Mouse (Mus musculus) CD4-positive, CD25-positive, alpha-beta regulatory T cell, adult 2 months (primary cell): ENCODE measurements around the gene Trim46.

Experiments
- DNase-seq: peaks from one replicate; pipeline ENCODE4 v3.0.0-alpha.2; 2012; ENCODE audit warnings: low read depth, low spot score

Gene Trim46

DNA sequence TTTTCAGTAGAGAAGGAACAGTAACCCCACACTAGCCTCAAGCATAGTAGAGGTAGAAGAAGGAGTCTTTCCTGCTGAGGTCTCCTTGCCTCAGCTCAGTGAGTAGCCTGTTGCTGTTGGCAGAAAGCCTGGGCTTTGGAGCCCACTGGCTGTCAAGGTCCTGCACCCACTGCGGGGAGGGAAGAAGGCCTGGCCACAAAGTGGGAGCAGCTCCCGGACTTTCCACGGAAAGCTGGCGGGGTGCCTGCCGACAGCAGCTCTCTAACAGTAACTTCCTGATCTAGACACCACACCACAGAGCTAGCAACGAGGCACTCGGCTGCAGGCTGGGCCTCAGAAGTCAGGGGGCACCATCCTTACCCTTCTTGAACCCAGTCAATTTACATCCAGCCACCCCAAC, 35.4 kb downstream of the Trim46 start:
- DNase-seq: no peak

DNA sequence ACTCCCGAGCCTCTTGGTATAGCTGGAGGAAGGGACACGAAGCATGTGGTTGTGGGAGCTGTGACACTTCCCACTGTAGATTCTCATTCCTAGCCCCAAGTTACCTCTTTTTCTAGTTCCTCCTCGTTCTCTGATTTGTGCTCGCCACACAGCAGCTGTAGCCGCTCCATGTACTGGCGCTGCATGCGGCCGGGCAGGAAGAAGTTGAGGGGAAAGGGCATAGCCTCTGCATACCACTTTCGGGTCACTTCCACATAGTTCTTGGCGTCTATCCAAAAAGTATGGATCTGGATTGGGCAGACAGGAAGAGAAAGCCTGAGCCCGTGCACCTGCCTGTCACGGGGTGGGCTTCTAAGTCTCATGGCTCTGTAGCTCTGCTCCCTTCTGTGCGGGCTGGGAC, 35.9 kb downstream of the Trim46 start:
- DNase-seq: no peak

DNA sequence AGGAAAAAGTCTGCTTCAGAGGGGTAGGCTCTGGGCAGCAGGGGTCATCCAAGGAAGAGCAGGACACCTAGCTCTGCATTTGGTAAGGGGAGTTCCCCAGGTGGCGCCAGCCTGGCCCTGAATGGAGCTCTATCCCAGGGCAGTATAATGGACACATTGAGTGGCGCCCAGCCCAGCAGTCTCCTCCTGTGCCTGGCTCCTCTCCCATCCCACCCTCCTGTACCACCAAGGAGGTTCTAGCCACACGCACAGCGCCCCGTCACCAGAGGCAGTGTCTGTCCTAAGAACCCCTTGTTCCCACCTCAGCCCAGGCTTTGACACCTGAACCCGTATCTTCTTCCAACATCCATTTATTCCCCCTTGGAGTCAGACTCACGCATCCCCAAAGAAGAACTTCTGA, 36.4 kb downstream of the Trim46 start:
- no peak for DNase-seq

DNA sequence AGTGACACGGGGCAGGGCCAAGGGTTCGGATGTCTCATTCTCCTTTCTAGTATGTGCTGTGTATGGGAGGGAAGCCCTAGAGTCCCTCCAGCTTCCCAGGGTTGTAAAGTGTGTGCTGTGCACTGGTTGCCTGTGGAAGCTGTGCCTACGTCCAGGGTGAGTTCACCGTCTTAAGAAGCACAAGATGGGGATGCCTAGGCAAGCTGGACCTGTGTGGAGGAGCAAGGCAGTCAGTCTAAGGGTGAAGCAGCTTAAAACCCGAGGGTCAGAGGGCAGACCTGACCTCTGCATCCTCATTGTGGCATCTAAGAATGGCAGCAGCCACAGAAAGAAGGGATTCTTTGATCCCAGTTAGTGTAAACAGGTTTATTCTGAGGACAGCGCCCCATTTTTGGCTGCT, 37.4 kb downstream of the Trim46 start:
- DNase-seq: no peak

DNA sequence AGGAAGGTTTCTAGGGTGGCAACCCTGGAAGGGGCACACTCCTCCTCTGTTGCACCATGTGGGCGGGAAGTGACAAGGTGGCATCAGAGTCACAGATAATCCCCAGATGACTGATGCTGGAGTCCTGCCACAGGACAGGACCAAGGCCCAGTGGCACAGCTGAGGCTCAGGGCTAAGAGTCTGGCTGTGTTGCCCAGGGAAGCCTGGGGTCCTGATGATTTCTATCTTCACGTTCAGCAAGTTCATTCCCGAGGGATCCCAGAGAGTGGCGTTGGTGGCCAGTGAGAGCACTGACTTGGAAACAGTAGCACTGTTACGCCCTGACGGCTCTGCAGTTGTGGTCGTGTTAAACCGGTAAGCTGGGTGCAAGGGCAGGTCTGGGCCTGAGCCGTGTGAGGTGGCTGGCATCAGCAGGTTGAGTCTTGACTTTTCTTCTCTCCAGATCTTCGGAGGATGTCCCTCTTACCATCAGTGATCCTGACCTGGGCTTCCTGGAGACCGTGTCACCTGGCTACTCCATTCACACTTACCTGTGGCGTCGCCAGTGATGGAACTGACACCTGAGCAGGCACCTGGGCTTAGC, 37.9 kb downstream of the Trim46 start:
- no peak for DNase-seq

DNA sequence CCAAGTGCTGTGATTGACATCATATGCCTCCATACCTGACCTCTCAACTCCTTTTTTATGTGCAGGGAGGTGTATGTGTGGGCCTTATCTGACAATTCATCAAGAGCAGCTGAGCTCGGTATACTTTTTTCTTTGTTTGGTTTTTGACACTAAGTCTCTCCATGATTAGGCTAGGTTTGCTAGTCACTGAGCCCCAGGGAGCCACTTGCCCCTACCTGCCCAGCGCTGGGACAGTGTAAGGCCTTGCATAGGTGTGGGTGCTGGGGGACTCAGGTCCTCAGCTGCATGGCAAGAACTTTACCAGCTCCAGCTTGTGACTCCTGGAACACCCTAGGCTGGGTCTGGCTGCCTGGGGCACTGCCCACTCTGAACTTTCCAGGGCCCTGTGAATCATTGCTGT, 39.4 kb downstream of the Trim46 start:
- DNase-seq: no peak

DNA sequence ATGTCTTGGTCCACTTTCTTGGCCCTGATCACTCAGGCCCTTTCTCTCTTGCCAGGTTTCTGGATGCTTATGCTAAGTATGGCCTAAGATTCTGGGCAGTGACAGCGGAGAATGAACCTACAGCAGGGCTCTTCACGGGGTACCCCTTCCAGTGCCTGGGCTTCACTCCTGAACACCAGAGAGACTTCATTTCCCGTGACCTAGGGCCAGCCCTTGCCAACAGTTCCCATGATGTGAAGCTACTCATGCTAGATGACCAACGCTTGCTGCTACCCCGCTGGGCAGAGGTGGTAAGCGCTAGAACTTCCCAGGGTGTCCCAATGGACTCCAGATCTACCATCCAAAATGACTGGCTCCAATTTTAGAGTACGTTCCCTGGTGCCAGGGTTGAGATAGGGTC, 40.0 kb downstream of the Trim46 start:
- no peak for DNase-seq

DNA sequence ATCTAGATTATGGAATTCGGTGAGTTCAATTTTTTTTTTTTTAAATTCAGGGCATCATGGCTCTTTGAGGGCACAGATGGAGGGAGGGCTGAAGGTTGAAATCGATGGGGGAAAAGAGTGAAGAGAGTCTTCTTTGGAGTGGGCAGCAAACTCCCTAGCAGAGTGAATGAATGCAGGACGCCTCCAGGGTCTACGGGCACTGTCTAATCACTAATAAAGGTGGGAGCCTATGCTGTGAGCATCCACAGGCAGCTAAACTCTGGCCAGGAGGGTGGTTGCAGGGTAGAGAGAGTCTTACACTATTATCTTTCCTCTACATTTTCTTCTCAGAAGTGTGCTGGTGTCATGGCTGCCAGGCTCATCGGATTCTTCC, 43.0 kb downstream of the Trim46 start:
- DNase-seq: no peak

DNA sequence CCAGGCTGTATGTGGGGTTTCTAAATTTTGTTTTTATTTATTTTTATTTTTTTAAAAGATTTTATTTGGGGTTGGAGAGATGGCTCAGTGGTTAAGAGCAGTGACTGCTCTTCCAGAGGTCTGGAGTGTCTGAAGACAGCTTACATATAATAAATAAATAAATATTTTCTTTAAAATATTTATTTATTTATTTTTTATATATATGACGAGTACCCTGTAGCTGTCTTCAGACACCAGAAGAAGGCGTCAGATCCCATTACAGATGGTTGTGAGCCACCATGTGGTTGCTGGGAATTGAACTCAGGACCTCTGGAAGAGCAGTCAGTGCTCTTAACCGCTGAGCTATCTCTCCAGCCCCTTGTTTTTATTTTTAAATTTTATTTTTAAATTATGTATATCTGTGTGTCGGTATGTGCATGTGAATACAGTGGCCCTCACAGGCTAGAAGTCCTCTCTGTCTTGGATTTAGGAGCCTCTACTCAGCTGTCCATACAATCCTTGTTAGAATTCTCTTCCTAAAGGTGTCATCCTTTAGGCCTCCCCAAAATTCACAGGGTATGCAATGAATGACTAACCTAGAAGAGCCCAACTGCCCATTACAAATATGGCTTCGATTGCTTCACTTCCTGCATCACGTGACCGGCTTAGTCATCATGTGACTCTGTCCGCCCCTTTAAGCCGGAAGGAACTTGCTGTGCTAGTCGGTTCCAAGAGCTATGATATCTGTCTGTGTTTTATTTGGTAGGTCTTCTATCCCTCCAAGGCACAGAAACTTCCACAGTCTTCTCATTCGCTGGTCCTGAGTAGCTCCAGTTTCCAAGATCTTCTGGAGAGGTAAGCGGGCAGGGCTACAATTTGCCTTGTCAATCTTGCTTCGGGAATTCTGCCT, 43.6 kb downstream of the Trim46 start, which contains the start of gene Gba:
Gba (plus strand) TSS at position 676 of the 889 bp plus-strand sequence.
- DNase-seq: peak; percentile 94

DNA sequence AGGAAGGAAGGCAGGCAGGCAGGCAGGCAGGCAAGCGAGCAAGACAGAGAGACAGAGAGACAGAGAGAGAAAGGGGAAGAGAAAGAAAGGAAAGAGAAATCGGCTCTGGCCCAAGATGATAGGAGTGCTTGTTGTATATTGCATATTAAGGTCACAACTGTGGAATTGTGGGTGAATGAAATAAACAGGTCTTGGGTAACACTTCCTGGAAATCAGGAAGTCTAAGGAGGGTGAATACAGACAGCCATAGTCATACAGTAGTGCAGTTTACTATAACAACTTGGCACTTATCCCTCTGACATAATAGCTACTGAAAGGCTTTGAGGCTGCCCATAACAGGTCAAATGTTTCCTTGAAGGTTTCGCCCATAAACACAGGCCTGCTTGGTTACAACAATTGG, 46.3 kb downstream of the Trim46 start:
- DNase-seq: no peak

DNA sequence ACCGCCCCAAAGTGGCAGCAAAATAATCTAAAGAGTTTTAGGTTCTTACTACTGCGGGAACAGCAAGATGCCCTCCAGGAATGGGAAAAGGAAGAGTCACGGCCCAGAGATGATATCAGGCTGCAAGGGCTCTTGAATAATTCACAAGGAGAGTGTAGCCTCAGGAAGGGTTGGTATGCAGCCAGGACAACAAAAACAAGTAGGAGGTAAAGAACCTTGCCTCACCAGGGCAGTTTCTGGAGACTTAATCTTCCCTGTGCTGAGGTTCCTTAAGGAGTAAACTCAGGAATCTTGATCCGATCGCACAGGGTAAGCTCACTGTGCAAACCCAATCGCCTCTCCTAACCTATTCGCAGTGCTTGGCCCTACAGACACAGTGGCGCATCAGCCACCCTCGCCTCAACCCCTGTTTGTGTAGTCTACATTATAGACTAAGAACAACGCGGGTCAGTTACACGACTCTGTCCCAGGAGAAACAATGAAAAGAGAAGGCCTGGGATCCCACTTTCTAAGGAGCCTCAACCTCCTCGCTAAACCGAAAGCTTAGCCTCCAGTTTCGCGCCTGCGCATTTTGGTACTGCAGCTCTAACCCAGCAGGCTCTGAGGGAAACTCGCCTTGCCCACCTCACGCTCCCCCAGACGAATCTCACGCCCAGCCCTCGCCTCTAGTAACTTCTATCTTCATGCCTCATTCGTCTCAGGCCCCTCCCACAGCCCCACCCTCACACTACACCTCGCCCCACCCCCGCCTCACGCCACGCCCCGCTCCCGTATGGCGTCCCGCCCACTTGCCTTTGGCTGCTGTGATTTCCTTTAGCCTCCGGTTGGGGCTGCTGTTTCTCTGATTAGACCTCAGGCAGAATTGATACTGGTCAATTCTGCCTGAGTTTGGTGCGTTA, 49.9 kb downstream of the Trim46 start:
- peak; percentile 96 for DNase-seq

DNA sequence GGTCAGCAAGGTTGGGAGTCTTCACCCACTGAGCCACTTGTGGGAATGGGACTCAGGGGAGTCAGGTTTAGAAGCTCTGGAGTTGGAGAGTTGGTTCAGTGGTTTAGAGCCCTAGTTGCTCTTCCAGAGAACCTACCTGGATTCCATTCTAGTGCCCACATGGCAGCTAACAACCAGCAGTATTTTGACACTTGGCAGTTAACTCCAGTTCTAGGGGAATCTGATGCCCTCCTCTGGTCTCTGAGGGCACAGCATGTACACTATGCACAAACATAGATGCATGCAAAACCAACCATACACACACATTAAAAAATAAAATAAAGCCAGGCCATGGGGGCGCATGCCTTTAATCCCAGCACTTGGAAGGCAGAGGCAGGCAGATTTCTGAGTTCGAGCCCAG, 52.3 kb downstream of the Trim46 start:
- DNase-seq: peak; percentile 80

DNA sequence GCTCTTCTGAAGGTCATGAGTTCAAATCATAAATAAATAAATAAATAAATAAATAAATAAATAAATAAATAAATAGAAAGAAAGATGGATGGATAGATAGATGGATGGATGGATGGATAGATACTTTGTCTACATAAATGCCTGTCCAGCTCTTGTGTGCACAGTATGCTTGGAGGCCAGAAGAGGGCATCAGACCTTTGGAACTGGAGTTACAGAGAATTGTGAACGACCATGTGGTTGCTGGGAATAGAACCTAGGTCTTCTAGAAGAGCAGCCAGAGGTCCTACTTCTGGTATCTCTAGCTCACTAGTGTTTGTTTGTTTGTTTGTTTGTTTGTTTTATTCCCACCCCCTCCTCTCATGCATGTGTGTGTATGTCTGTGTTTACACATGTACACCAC, 52.8 kb downstream of the Trim46 start:
- no peak for DNase-seq

DNA sequence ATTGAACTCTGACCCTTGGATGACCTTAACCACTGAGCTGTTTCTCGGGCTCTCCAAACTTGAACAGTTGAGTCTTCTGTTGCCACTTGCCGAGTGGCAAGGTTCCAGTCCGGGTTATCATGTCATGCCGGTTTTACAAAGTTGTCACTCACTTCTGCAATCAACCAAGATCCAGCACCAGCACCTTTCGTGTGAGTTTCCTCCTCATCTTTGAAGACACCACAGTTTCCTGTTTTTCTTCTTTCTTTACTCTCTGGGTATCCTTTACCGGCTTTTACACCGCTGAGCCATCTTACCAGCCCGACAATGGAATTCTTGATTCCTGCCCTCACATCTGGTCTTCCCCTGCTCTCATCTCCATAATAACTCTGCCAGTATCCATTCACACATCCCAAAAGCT, 55.7 kb downstream of the Trim46 start:
- DNase-seq: peak; percentile 76

DNA sequence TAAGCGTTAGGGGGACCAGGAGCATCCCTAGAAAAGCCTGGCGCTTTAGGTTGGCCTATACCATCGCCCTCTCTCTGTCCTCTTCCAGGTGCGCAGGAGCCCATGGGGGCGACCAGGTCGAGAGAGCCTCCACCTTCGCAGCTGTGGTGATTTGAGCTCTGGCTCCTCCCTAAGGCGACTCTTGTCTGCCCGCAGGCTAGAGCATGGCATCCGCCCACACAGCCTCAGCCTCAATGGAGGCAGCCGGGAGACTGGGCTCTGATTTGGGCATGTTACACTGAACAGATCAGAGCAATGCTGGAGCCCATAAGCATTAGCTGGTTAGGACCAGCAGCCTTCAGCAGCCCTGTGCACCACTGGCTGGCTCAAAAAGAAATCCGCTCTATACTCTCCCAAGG, 57.6 kb downstream of the Trim46 start:
- peak; percentile 73 for DNase-seq

DNA sequence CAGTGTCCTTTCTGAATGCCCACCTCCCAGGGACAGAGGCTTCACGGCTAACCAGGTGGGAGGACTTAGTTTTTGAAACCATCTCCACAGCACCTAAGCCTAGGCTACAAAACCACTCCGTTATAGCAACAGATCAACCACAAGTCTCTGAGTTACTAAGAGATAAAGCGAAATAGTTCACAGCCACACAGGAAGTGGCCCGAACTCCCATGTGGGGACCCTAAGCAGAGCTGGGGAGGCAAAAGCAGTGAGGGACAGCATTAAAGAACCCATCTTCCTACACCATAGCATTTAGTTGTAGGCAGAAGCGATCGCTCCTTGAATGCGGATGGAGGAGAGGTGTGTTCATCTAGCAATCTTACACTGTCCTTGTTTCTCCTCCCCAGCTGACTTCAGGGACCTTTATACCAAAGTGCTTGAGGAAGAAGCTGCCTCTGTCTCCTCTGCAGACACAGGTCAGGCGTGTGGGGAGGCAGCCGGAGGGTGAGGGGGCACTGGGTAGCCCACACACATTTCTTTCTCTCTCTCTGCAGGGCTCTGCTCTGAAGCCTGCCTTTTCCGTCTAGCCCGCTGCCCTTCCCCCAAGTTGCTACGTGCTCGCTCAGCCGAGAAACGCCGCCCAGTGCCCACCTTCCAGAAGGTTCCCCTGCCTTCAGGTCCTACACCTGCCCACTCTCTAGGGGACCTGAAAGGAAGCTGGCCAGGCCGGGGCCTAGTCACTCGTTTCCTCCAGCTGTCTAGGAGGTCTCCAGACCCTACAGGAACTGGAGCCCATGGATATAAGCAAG, 58.2 kb downstream of the Trim46 start:
- DNase-seq: peak; percentile 76

DNA sequence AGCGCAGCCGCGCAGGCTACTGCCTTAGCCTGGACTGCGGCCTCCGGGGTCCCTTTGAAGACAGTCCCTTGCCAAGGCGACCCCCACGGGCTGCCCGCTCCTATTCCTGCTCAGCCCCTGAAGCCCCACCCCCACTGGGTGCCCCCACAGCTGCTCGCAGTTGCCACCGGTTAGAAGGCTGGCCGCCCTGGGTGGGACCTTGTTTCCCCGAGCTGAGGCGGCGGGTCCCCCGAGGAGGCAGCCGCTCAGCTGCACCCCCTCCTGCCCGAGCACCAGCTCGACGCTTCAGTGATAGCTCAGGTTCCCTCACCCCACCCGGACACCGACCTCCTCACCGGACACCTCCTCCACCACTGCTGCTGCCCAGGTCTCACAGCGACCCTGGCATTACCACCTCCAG, 58.9 kb downstream of the Trim46 start:
- DNase-seq: peak; percentile 46
